Comparison of ENCODE assay signal across 9 mouse cellular contexts in the genomic region with DNA sequence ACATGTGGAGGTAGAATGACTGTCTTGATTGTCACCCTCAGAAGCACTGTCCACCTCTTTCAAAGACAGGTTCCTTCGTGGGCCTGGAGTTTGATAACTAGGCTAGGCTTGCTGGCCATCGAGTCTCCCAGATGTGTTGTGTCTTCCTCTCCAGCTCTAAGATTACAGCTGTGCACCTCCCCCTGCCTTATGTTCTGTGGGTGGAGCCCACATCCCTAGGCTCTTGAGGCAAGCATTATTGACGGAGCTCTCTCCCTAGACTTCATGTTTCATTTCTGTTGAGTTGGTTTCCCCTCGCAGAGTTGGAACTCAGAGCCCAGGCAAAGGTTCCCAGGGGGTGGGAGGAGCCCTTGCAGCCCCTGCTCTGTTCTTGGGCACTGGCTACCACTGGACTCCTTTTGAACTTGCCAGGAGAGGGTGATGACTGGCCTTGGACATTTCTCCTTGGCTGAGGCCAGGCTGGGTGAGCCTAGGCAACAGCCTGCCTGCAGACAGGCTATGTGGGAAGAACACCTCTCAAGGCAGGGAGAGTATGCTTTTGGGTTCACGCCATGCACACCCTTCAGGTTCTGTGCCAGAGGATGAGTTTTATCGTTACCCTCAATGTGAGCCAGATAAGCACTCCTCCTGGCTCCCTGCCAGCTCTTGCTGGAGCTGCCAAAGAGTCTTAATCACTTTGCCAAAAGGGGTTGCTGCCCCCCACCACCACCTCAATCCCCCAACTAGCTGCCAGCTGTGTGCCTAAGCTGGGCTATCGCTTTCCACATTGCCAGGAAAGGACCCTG. TPM values are rescaled to one million over a fixed set of nuclear protein-coding genes. Genes with fewer than 3 reads are reported as not detected.
DNase-seq lines count a peak whose midpoint lies in the region; ATAC-seq lines count a peak whose summit lies in the region.
"Had no signal": no experiment of that assay in that cellular context is flagged by ENCODE, and none has a peak within 500 bp of the region (broad histone marks: within the 10 kb centered on the region; RNA-seq: fewer than 3 reads in every experiment).

No protein-coding gene starts in this region.

- ATAC-seq in heart, embryonic 12.5 days (ENCODE audit: insufficient number of reproducible peaks, low FRiP score), result peak; percentile 84
- ATAC-seq in lung, embryonic 16.5 days (ENCODE audit: low read depth), result peak; percentile 72

- H3K4me3 ChIP-seq in heart, embryonic 12.5 days, result no peak overlapping the region
- no peak overlapping the region for H3K4me3 ChIP-seq in lung, embryonic 16.5 days (ENCODE audit: low read length)

- H3K4me1 ChIP-seq in heart, embryonic 12.5 days (replicated peaks), result peaks cover 28% of the 10 kb centered on the region
- H3K4me1 ChIP-seq in lung, embryonic 16.5 days (replicated peaks; ENCODE audit: control insufficient read depth, insufficient read depth, low read length), result peaks cover 10% of the 10 kb centered on the region

- intact Hi-C loops in gastrocnemius, postnatal 14 days (cut with DNase I; ENCODE audit: low total_unique reads), result loop anchor here (10.0 kb wide), 1 partner anchor 247 kb away; the partner anchor contains the start of gene Adam10

- H3K27me3 ChIP-seq in heart, embryonic 12.5 days (replicated peaks), result no peaks in the 10 kb centered on the region; the same call in 1 of the 2 replicates
- no peaks in the 10 kb centered on the region for H3K27me3 ChIP-seq in lung, embryonic 16.5 days (ENCODE audit: control insufficient read depth, insufficient read depth, low read depth, low read length)
- H3K27me3 ChIP-seq: CH12.LX had no signal

- WGBS in heart, embryonic 12.5 days, result 34% methylated on average over 7 of the region's 7 CpGs
- WGBS in lung, embryonic 16.5 days, result 33% methylated on average over 7 of the region's 7 CpGs

- no peaks in the 10 kb centered on the region for H3K36me3 ChIP-seq in heart, embryonic 12.5 days
- H3K36me3 ChIP-seq in lung, embryonic 16.5 days (ENCODE audit: control insufficient read depth, insufficient read depth, low read length), result no peaks in the 10 kb centered on the region

- no peak overlapping the region for H3K4me2 ChIP-seq in heart, embryonic 12.5 days
- H3K4me2 ChIP-seq in lung, embryonic 16.5 days (ENCODE audit: low read depth, low read length), result no peak overlapping the region

- H3K9ac ChIP-seq in heart, embryonic 12.5 days, result no peak overlapping the region
- H3K9ac ChIP-seq in lung, embryonic 16.5 days (ENCODE audit: low read length), result no peak overlapping the region

- H3K9me3 ChIP-seq in heart, embryonic 12.5 days (replicated peaks), result no peaks in the 10 kb centered on the region
- no peaks in the 10 kb centered on the region for H3K9me3 ChIP-seq in lung, embryonic 16.5 days (ENCODE audit: control insufficient read depth, low read length)

- H3K27ac ChIP-seq in heart, embryonic 12.5 days (ENCODE audit: poor library complexity, severe bottlenecking), result peak overlapping the region; percentile 71
- H3K27ac ChIP-seq in lung, embryonic 16.5 days (ENCODE audit: low read length), result no peak overlapping the region

- DNase-seq in gastrocnemius, postnatal 14 days, result peak; percentile 23
- no peak for DNase-seq in gastrocnemius, postnatal 25 days
- DNase-seq in urinary bladder, adult 2 months (ENCODE audit: low spot score), result peak; percentile 25
- no peak for DNase-seq in urinary bladder, postnatal 10 days (ENCODE audit: low spot score)
- DNase-seq in spleen, postnatal 4 days (ENCODE audit: low spot score in 2 of 2), result peak; percentile 90 to 95
- no peak for DNase-seq in thymus, postnatal 14 days

RNA-seq across cellular contexts. Expression of gene Lipc, which starts 30.1 kb away (rescaled TPM):
- total RNA-seq in gastrocnemius, postnatal 14 days (2021), result not detected
- total RNA-seq in gastrocnemius, postnatal 25 days (2021), result not detected
- polyA plus RNA-seq in urinary bladder, adult 2 months (2012; rRNA removed), result 0.81 and 0.94 TPM in 2 replicates
- polyA plus RNA-seq in heart, embryonic 12.5 days (2016; fragmentation: Nextera tagmentation; extraction: Ambion mirVana), result 0.22 and 1.00 TPM in 2 replicates
- polyA plus RNA-seq in lung, embryonic 16.5 days (2015; fragmentation: Nextera tagmentation; extraction: Ambion mirVana), result 0.25 and 1.5 TPM in 2 replicates

Comparison
In these comparisons a context has a peak if more than half of its experiments do, and no peak if none do; other contexts are left out.
1. DNase-seq: peak in gastrocnemius, postnatal 14 days (single experiment), urinary bladder, adult 2 months (single experiment) and spleen, postnatal 4 days (2 of 2); none in gastrocnemius, postnatal 25 days (single experiment), urinary bladder, postnatal 10 days (single experiment) and thymus, postnatal 14 days (single experiment).